Mouse (Mus musculus): Measurements from ENCODE around the gene Impdh1.
"Not testable (repeated sequence)": the region's sequence is repeated elsewhere in the genome, so short reads cannot be mapped to it uniquely, and the experiment has no call there.

Impdh1 gene

GRCm38 (mm10) chr6:29178888-29179658 lies 37.1 kb downstream of the Impdh1 start, which contains the start of gene Prrt4:
Gene Prrt4 (minus strand): TSS chr6:29179584.
- peak; percentile 35 for DNase-seq (ENCODE audit: low spot score)

- DNase-seq (ENCODE audit: low spot score): no peak
These were observed 38.0 kb downstream of the Impdh1 start for GRCm38 (mm10) chr6:29177901-29178879.

GRCm38 (mm10) chr6:29175113-29175512 lies 41.1 kb downstream of the Impdh1 start:
- no peak for DNase-seq (ENCODE audit: low spot score)

- DNase-seq (ENCODE audit: low spot score): no peak
These were observed 41.8 kb downstream of the Impdh1 start for GRCm38 (mm10) chr6:29174368-29174767.

GRCm38 (mm10) chr6:29170952-29171388 lies 45.2 kb downstream of the Impdh1 start:
- peak; percentile 45 for DNase-seq (ENCODE audit: low spot score)

GRCm38 (mm10) chr6:29170063-29170921 lies 45.9 kb downstream of the Impdh1 start:
- no peak for DNase-seq (ENCODE audit: low spot score)

- no peak for DNase-seq (ENCODE audit: low spot score)
These were observed 46.5 kb downstream of the Impdh1 start for GRCm38 (mm10) chr6:29169675-29170062.

GRCm38 (mm10) chr6:29168871-29169270 lies 47.3 kb downstream of the Impdh1 start:
- no peak for DNase-seq (ENCODE audit: low spot score)

- no peak for DNase-seq (ENCODE audit: low spot score)
These were observed 50.0 kb downstream of the Impdh1 start for GRCm38 (mm10) chr6:29166196-29166595.

GRCm38 (mm10) chr6:29164314-29165244 lies 51.6 kb downstream of the Impdh1 start, which contains the start of gene Rbm28:
Gene Rbm28 (minus strand): TSS chr6:29165006.
- peak; percentile 76 for DNase-seq (ENCODE audit: low spot score)

GRCm38 (mm10) chr6:29161291-29161690 lies 54.9 kb downstream of the Impdh1 start:
- DNase-seq (ENCODE audit: low spot score): not testable (repeated sequence)

GRCm38 (mm10) chr6:29160786-29161185 lies 55.4 kb downstream of the Impdh1 start:
- no peak for DNase-seq (ENCODE audit: low spot score)

GRCm38 (mm10) chr6:29156326-29156725 lies 59.8 kb downstream of the Impdh1 start:
- no peak for DNase-seq (ENCODE audit: low spot score)
